26 mouse cellular contexts compared by ENCODE assay signal in the genomic region with DNA sequence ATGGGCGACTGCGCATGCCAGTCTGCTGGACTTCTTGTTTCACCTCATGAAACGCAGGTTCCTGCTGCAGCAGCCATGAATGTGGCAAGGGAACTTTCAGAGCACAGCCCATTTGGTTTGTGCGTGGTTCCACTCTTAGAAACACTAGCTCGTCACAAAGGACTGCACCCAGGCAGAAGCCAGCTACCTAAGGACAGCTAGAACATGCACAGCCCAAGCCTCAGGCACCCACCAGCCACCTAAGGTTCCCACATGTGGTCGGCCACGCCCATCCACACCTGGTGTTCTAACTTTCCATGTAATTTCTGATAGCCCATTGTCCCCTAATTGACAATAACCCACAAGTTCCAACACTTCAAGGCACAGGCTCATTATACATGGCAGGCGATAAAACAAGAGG.
"Had no signal": no experiment of that assay in that cellular context is flagged by ENCODE, and none has a peak within 500 bp of the region (broad histone marks: within the 10 kb centered on the region; RNA-seq: fewer than 3 reads in every experiment).

No protein-coding gene starts in this region.

- H3K27ac ChIP-seq: heart, embryonic 13.5 days; heart, embryonic 15.5 days; hindbrain, embryonic 13.5 days; hindbrain, embryonic 15.5 days; hindbrain, postnatal 0 days; kidney, embryonic 15.5 days; kidney, postnatal 0 days; limb, embryonic 12.5 days; liver, embryonic 12.5 days; liver, embryonic 14.5 days had no signal

- ATAC-seq: hindbrain, postnatal 0 days; intestine, embryonic 16.5 days; liver, embryonic 12.5 days had no signal

- H3K27me3 ChIP-seq: heart, embryonic 13.5 days; heart, embryonic 15.5 days; hindbrain, embryonic 13.5 days; hindbrain, embryonic 15.5 days; kidney, embryonic 15.5 days; limb, embryonic 12.5 days; liver, embryonic 12.5 days had no signal

- H3K4me2 ChIP-seq: heart, embryonic 11.5 days; heart, embryonic 13.5 days; heart, embryonic 15.5 days; hindbrain, embryonic 13.5 days; hindbrain, embryonic 15.5 days; kidney, embryonic 15.5 days; limb, embryonic 12.5 days; liver, embryonic 12.5 days had no signal

- H3K9me3 ChIP-seq: heart, embryonic 13.5 days; heart, embryonic 15.5 days; hindbrain, embryonic 13.5 days; hindbrain, embryonic 15.5 days; kidney, embryonic 15.5 days; limb, embryonic 12.5 days; liver, embryonic 12.5 days had no signal

- H3K4me3 ChIP-seq: gastrocnemius, adult 2 months; heart, embryonic 13.5 days; heart, embryonic 15.5 days; hindbrain, embryonic 13.5 days; hindbrain, embryonic 15.5 days; kidney, embryonic 15.5 days; limb, embryonic 12.5 days; liver, embryonic 12.5 days had no signal

- H3K9ac ChIP-seq: heart, embryonic 13.5 days; heart, embryonic 15.5 days; hindbrain, embryonic 13.5 days; hindbrain, embryonic 15.5 days; kidney, embryonic 15.5 days; limb, embryonic 12.5 days; liver, embryonic 12.5 days; liver, embryonic 14.5 days had no signal

- DNase-seq: gastrocnemius, adult 2 months; gastrocnemius, postnatal 10 days; gastrocnemius, postnatal 25 days; heart, adult 18-20 months; heart, postnatal 14 days; heart, postnatal 36 days; kidney, adult 11 months; kidney, adult 2 months; kidney, adult 9 months; kidney, postnatal 14 days; kidney, postnatal 36 days; layer of hippocampus, adult 9-11 months; layer of hippocampus, postnatal 36 days; left cerebral cortex, postnatal 4 days had no signal

- H3K36me3 ChIP-seq: heart, embryonic 13.5 days; heart, embryonic 15.5 days; hindbrain, embryonic 13.5 days; hindbrain, embryonic 15.5 days; kidney, embryonic 15.5 days; limb, embryonic 12.5 days; liver, embryonic 12.5 days had no signal

- H3K4me1 ChIP-seq: hindbrain, embryonic 15.5 days; liver, embryonic 12.5 days had no signal
